Mouse (Mus musculus): ENCODE measurements around the gene Nr1h4. TPM values are rescaled to one million over a fixed set of nuclear protein-coding genes. Genes with fewer than 3 reads are reported as not detected.
"Not testable (repeated sequence)": the region's sequence is repeated elsewhere in the genome, so short reads cannot be mapped to it uniquely, and the experiment has no call there.

The Nr1h4 gene
- not detected in 2 replicates for polyA plus RNA-seq (2016; fragmentation: Nextera tagmentation; extraction: Ambion mirVana)

DNA sequence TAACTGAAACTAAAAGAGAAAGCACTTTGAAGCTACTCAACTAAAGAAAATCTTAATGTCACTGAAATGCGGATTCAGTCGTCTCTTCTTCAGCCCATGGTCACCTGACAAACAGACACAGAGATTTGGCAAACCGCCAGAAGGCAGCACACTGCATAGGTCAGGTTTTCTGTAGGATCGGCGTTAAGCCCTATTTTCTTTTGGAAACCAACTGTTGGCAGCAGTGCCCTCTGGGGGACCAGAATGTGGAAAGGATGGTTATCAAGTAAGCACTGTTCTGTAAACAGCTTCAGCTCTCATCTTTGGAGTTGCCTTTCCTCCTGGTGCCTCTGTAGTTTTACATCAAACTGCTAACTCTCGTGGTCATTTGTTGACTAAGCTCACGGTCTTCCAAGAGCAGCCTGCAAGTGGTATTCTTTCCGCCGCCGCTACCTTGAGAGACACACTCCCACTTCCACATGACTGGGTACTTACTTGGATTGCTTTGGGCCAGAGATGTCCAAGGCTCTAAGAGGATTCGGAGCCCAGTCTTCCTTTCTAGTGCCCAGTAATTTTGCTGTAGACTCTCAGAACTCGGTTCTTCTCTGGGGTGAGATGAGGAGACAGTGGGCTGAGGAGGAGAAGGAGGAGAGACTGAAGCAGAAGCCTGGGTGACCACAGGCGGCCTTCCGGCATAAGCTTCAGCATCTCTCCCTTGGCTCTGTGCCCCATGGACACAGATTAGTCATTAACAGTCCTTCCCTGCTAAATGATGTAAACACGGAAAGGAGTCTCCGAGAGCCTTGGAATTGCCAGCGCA is at the start of gene Nr1h4:
Gene Nr1h4, minus strand, starts transcription at position 657 of the 799 bp plus-strand sequence.
- Histone ChIP-seq H3K27me3 (ENCODE audit: insufficient read depth, poor library complexity, severe bottlenecking) (no peaks in the 10 kb centered on the region), H3K27ac (no peak within 1 kb of the TSS), H3K36me3 (no peaks in the 10 kb centered on the region), H3K4me1 (replicated peaks) (no peaks in the 10 kb centered on the region), H3K4me3 (no peak within 1 kb of the TSS), H3K9me3 (no peaks in the 10 kb centered on the region)
- WGBS: 88% methylated on average over 17 of the region's 17 CpGs
- no peak for DNase-seq (ENCODE audit: low spot score)

DNA sequence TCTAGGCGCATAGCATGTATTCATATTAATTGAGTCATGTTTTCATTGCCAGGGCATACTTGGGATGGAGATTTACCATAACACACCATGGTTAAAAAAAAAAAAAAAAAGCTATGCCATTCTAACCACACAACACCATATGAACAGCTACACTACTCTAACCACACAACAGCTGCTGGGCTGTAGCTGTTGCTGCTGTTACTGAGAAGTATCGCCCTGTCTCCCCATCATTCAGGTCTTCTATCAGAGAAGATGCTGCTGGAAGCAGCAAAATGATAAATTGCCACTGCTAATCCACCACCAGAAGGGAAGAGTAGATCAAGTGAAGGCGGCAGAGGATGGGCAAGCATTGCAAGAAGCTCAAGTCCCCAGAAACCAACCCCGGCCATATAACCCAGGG is 45.4 kb upstream of the Nr1h4 start:
- Histone ChIP-seq H3K4me1 (replicated peaks) (no peaks in the 10 kb centered on the region), H3K4me3 (no peak overlapping the region), H3K36me3 (no peaks in the 10 kb centered on the region), H3K9me3 (no peaks in the 10 kb centered on the region), H3K27me3 (ENCODE audit: insufficient read depth, poor library complexity, severe bottlenecking) (no peaks in the 10 kb centered on the region), H3K27ac (no peak overlapping the region)
- DNase-seq (ENCODE audit: low spot score): no peak
- 92% methylated on average over 4 of the region's 4 CpGs for WGBS

DNA sequence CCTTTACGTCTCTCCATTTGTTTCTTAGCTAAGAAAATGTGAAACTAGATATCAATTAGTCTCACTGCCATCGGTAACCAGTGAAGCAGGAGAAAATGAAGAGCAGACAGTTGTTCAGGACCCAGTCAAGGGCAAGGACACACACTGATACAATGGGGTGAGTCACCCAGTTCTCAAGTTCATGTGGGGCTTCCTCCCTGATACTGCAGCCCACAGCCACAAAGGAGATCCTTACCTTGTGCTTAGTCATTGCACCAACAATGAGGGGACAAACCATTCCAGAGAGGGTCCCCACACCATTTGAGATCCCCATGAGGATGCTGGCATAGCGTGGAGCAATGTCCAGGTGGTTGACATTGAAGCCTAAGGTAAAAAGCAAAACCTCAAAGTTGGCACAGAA is 44.3 kb upstream of the Nr1h4 start:
- Histone ChIP-seq H3K27ac (no peak overlapping the region), H3K36me3 (no peaks in the 10 kb centered on the region), H3K27me3 (ENCODE audit: insufficient read depth, poor library complexity, severe bottlenecking) (no peaks in the 10 kb centered on the region), H3K4me3 (no peak overlapping the region), H3K4me1 (replicated peaks) (no peaks in the 10 kb centered on the region), H3K9me3 (no peaks in the 10 kb centered on the region)
- DNase-seq (ENCODE audit: low spot score): no peak
- WGBS: 91% methylated on average over 3 of the region's 3 CpGs

DNA sequence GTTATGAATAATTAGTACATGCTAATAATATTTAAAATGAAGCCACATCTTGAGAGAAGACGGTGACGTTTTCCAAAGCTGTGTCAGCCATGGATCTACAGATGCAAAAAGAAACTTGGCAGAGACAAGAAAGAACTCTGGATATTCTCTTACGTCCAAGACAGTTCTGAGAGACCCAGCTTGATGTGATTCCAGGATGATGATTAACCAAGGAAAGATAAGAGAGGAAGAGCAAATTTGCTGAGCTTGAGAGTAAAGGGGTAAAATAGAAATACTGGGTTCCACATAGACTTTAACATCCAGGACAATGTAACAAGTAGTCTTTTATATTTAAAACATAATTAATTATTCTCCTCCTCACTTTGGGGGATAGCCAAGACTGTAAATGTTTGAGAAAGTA is 40.0 kb upstream of the Nr1h4 start:
- Histone ChIP-seq H3K27ac (no peak overlapping the region), H3K4me1 (replicated peaks) (no peaks in the 10 kb centered on the region), H3K27me3 (ENCODE audit: insufficient read depth, poor library complexity, severe bottlenecking) (no peaks in the 10 kb centered on the region), H3K9me3 (no peaks in the 10 kb centered on the region), H3K36me3 (no peaks in the 10 kb centered on the region), H3K4me3 (no peak overlapping the region)
- WGBS: 93% methylated on average over 3 of the region's 3 CpGs
- DNase-seq (ENCODE audit: low spot score): no peak

DNA sequence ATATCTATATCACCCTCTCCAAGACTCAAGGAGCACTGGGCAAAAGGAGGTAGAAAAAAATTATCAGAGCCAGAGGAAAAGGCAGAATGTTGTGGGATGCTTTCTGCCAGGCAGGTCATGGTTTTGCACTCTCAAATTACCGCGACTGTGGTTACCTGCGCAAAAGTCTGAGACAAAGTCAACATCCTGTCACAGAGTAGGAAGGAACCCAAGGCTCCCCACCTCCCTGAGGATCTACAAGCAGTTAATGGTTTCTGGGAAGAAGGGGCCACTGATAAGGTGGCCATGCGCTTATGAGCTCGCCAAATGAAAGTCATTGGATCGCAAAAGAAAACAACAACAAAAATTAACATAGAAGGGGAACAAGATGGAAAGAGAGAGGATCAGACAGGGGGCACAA is 39.6 kb upstream of the Nr1h4 start:
- no peaks in the 10 kb centered on the region for H3K4me1 ChIP-seq (replicated peaks)
- H3K27me3 ChIP-seq (ENCODE audit: insufficient read depth, poor library complexity, severe bottlenecking): no peaks in the 10 kb centered on the region
- H3K36me3 ChIP-seq: no peaks in the 10 kb centered on the region
- no peak overlapping the region for H3K27ac ChIP-seq
- 93% methylated on average over 6 of the region's 6 CpGs for WGBS
- H3K4me3 ChIP-seq: no peak overlapping the region
- DNase-seq (ENCODE audit: low spot score): no peak
- no peaks in the 10 kb centered on the region for H3K9me3 ChIP-seq

DNA sequence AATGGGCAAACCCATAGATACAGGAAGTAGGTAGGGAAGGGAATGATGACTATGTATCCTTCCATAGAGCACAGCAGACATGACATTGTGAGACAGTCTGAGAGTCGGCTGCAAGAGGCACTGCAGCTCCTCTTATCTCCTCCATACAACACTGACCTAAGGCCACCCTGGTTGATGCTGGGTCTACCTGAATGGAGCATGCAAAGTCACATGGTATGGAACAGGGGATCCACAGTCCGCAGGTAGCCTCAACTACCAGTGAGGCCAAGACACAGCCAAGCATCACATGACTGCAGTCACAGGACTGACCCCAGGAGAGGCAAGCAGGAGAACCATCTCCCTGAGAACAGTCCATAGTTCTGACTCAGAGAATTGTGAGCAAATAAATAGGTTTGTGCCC is 34.0 kb upstream of the Nr1h4 start:
- WGBS: 88% methylated on average over 2 of the region's 2 CpGs
- Histone ChIP-seq H3K4me1 (replicated peaks) (no peaks in the 10 kb centered on the region), H3K9me3 (no peaks in the 10 kb centered on the region), H3K27ac (no peak overlapping the region), H3K36me3 (no peaks in the 10 kb centered on the region), H3K4me3 (no peak overlapping the region), H3K27me3 (ENCODE audit: insufficient read depth, poor library complexity, severe bottlenecking) (no peaks in the 10 kb centered on the region)
- no peak for DNase-seq (ENCODE audit: low spot score)

DNA sequence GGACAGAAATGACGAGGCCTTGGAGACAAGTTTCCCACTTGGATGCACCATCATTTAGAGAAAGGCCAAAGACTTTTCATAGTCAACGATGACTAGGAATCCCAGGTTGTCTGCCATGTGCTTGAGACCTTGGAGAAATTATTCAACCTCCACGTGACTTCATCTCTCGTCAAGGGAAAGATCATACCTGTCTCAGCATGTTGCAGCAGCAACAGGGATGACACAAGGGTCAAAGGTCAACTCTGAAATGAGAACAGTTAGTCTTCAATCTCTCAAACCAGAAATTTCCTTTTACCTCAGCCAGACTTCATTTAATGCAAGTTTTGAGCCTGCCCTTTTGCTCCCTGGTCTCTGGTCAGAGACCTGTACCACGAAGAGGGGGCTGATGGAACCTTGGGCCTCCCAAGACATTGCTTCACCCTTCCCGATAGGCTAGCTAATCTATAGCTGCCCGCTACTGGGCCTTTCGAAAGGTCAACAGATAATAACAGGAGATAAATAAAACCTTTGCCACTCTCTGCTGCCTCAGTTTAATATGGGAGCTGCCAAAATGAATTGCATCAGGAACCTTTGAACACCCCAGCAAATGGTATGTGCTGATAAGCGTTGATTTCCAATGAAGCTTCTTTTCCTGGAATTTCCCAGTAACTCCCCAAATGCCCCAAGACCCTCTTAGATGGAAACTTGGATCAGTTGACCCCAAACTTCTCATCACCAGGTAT is 32.1 kb upstream of the Nr1h4 start:
- DNase-seq (ENCODE audit: low spot score): no peak
- Histone ChIP-seq H3K36me3 (no peaks in the 10 kb centered on the region), H3K27ac (no peak overlapping the region), H3K9me3 (no peaks in the 10 kb centered on the region), H3K27me3 (ENCODE audit: insufficient read depth, poor library complexity, severe bottlenecking) (no peaks in the 10 kb centered on the region), H3K4me3 (no peak overlapping the region), H3K4me1 (replicated peaks) (no peaks in the 10 kb centered on the region)
- WGBS: 87% methylated on average over 9 of the region's 9 CpGs

DNA sequence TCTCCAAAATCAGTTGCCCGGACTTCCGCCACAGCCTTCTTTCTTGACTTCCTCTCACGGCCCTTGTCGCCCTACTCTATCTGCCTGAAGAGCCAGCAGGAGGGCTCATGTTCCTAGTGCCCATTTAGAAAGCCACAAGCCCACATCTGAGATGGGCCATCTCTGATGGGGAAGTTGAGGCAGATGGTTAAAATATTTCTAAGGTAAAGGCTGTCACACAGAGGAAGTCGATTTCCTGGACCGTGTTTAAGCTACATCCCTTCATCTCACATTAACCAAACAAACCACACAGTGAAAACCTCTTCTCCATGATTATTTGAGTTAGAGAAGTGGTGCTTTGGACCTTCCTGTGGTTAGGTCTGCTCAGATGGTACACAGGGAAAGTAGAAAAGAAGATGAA is 28.7 kb upstream of the Nr1h4 start:
- Histone ChIP-seq H3K4me1 (replicated peaks) (no peaks in the 10 kb centered on the region), H3K27me3 (ENCODE audit: insufficient read depth, poor library complexity, severe bottlenecking) (no peaks in the 10 kb centered on the region), H3K9me3 (no peaks in the 10 kb centered on the region), H3K27ac (no peak overlapping the region), H3K4me3 (no peak overlapping the region), H3K36me3 (no peaks in the 10 kb centered on the region)
- no peak for DNase-seq (ENCODE audit: low spot score)
- 92% methylated on average over 6 of the region's 6 CpGs for WGBS

DNA sequence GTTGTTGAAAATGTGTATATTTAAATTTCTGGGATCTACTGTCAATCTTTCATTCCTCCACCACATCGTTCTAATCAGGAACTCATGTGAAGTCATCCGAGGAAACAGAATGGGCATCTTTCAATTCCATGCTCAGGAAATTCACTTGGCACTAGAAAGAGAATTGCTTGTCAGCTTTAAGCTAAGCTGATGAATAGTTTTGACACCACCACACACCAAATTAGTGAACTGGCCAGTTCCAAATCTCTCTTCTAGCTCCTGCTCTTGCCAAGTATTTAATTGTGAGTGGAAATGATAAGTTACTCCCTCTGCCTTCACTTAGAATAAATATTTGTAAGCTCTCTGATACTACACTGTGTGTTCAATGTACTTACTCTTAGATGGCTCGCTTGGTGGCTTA is 26.0 kb upstream of the Nr1h4 start:
- Histone ChIP-seq H3K27ac (no peak overlapping the region), H3K4me3 (no peak overlapping the region), H3K36me3 (no peaks in the 10 kb centered on the region), H3K9me3 (no peaks in the 10 kb centered on the region), H3K27me3 (ENCODE audit: insufficient read depth, poor library complexity, severe bottlenecking) (no peaks in the 10 kb centered on the region), H3K4me1 (replicated peaks) (no peaks in the 10 kb centered on the region)
- 87% methylated on average over 3 of the region's 3 CpGs for WGBS
- DNase-seq (ENCODE audit: low spot score): no peak

DNA sequence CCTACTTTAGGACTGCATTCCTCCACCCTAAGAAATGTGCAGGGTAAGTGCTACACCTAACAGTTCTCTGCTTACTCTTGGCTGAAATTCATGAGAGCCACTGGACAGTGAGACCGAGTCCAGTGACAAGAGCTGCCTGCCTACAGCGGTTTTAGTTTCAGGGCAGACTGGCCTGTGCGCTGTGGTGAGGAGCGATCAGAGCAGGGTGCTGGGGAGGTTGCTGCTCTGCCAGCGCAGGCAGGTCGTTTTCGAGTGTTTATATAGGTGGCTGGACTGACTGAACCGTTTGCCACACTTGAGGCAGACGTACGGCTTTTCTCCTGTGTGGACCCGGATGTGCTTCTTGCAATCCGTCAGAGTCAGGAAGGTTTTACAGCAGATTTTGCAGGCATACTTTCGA is 21.5 kb upstream of the Nr1h4 start:
- DNase-seq (ENCODE audit: low spot score); H3K27ac ChIP-seq; H3K4me3 ChIP-seq; H3K4me1 ChIP-seq (replicated peaks); H3K36me3 ChIP-seq; H3K9me3 ChIP-seq; H3K27me3 ChIP-seq (ENCODE audit: insufficient read depth, poor library complexity, severe bottlenecking): not testable (repeated sequence)
- whole genome bisulfite sequencing: 88% methylated on average over 13 of the region's 13 CpGs

DNA sequence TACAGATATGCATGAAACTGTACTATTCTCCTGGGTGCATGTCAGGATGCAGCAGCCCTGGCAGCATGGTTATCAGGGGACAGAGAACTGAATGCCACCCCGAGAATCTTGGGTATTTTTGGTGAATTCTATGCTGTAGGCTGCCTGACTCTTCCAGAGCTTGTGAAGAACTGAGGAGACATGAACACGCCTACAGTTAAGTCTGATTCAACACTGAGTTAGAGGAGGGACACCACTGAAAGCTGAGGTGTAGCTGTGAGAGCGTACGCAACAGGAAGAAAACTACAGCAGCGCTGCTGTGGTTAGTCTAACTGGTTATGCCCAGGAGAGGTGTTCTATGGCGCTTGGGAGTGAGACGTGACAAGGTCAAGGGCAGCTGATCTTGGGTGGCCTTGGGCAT is 20.5 kb upstream of the Nr1h4 start:
- not testable (repeated sequence) for DNase-seq (ENCODE audit: low spot score); H3K36me3 ChIP-seq; H3K27ac ChIP-seq; H3K9me3 ChIP-seq; H3K27me3 ChIP-seq (ENCODE audit: insufficient read depth, poor library complexity, severe bottlenecking); H3K4me1 ChIP-seq (replicated peaks); H3K4me3 ChIP-seq
- WGBS: 92% methylated on average over 7 of the region's 7 CpGs

DNA sequence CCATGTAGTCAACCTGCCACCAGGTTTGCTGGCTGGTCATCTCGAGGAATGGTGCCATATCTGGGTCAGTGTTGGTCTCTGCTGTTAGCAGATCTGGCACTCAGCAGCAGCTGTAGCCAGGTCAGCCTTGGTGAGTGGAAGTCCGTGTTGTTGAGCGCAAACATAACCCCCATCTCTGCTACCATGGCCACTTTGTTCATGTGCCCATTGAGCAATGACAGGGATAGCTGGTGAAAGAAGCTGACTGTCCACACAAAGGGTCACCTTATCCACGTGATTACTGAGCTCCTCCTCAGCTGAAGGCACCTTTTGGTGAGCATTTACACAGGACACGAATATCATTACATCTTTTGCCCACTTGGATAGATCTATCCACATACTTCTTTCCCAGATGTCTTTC is 19.6 kb upstream of the Nr1h4 start:
- DNase-seq (ENCODE audit: low spot score): no peak
- Histone ChIP-seq H3K4me3 (no peak overlapping the region), H3K9me3 (no peaks in the 10 kb centered on the region), H3K27me3 (ENCODE audit: insufficient read depth, poor library complexity, severe bottlenecking) (no peaks in the 10 kb centered on the region), H3K36me3 (no peaks in the 10 kb centered on the region), H3K4me1 (replicated peaks) (peaks cover under 1% of the 10 kb centered on the region; the same call in 1 of the 2 replicates), H3K27ac (no peak overlapping the region)
- WGBS: 83% methylated on average over 5 of the region's 5 CpGs

DNA sequence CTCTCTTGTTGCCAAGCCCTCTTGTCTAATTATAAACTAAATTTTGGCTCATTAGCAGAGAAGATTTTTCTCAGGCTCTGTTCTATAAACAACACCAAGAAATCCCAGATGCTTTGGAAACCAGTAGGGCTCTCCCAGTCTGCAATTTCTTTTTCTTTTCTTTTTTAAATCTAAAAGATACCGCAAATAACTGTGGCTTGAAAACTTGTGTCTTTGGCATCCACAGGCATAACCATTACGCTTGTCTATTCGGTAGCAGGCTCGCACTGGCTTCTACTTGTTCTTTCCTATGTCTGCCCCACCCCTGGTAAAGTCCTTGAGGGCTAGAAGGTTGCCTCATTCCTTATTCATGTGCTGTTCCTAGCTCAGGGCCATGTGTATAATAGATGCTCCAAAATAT is 18.3 kb upstream of the Nr1h4 start:
- Histone ChIP-seq H3K4me3 (no peak overlapping the region), H3K4me1 (replicated peaks) (peaks cover 4% of the 10 kb centered on the region; the same call in 1 of the 2 replicates), H3K27ac (no peak overlapping the region), H3K9me3 (no peaks in the 10 kb centered on the region), H3K27me3 (ENCODE audit: insufficient read depth, poor library complexity, severe bottlenecking) (no peaks in the 10 kb centered on the region), H3K36me3 (no peaks in the 10 kb centered on the region)
- no peak for DNase-seq (ENCODE audit: low spot score)
- 93% methylated on average over 4 of the region's 4 CpGs for WGBS

Measured in hindbrain, embryonic 10.5 days (tissue).